Mouse (Mus musculus): ENCODE measurements around the gene Skp1a.

The Skp1a gene

GRCm38 (mm10) chr11:52277433-52278150, 45.8 kb downstream of the Skp1a start:
- no peak for DNase-seq (ENCODE audit: low read depth, low spot score)

GRCm38 (mm10) chr11:52278164-52278563, 46.4 kb downstream of the Skp1a start:
- DNase-seq (ENCODE audit: low read depth, low spot score), result no peak

- no peak for DNase-seq (ENCODE audit: low read depth, low spot score)
Measured at GRCm38 (mm10) chr11:52278991-52279390, 47.2 kb downstream of the Skp1a start.

- no peak for DNase-seq (ENCODE audit: low read depth, low spot score)
Measured at GRCm38 (mm10) chr11:52279611-52280145, 47.9 kb downstream of the Skp1a start.

- no peak for DNase-seq (ENCODE audit: low read depth, low spot score)
Measured at GRCm38 (mm10) chr11:52280566-52281455, 49.0 kb downstream of the Skp1a start.

- no peak for DNase-seq (ENCODE audit: low read depth, low spot score)
Measured at GRCm38 (mm10) chr11:52281568-52282328, 50.0 kb downstream of the Skp1a start.

- no peak for DNase-seq (ENCODE audit: low read depth, low spot score)
Measured at GRCm38 (mm10) chr11:52282420-52282773, 50.6 kb downstream of the Skp1a start.

GRCm38 (mm10) chr11:52282774-52283595, 51.2 kb downstream of the Skp1a start, which contains the start of gene Tcf7:
Gene Tcf7, minus strand, starts transcription at chr11:52283014.
- DNase-seq (ENCODE audit: low read depth, low spot score), result no peak

GRCm38 (mm10) chr11:52283596-52284571, 52.1 kb downstream of the Skp1a start:
- no peak for DNase-seq (ENCODE audit: low read depth, low spot score)

- no peak for DNase-seq (ENCODE audit: low read depth, low spot score)
Measured at GRCm38 (mm10) chr11:52286301-52286957, 54.6 kb downstream of the Skp1a start.

GRCm38 (mm10) chr11:52286958-52287305, 55.1 kb downstream of the Skp1a start:
- no peak for DNase-seq (ENCODE audit: low read depth, low spot score)

GRCm38 (mm10) chr11:52292346-52292745, 60.6 kb downstream of the Skp1a start:
- no peak for DNase-seq (ENCODE audit: low read depth, low spot score)

- no peak for DNase-seq (ENCODE audit: low read depth, low spot score)
Measured at GRCm38 (mm10) chr11:52292894-52293293, 61.1 kb downstream of the Skp1a start.

GRCm38 (mm10) chr11:52294103-52294502, 62.3 kb downstream of the Skp1a start:
- DNase-seq (ENCODE audit: low read depth, low spot score), result no peak
